Mouse (Mus musculus): ENCODE measurements around the gene Zranb1. TPM values are rescaled to one million over a fixed set of nuclear protein-coding genes. Genes with fewer than 3 reads are reported as not detected.

The Zranb1 gene
- polyA plus RNA-seq, 1 experiment = 5.4 TPM

DNA sequence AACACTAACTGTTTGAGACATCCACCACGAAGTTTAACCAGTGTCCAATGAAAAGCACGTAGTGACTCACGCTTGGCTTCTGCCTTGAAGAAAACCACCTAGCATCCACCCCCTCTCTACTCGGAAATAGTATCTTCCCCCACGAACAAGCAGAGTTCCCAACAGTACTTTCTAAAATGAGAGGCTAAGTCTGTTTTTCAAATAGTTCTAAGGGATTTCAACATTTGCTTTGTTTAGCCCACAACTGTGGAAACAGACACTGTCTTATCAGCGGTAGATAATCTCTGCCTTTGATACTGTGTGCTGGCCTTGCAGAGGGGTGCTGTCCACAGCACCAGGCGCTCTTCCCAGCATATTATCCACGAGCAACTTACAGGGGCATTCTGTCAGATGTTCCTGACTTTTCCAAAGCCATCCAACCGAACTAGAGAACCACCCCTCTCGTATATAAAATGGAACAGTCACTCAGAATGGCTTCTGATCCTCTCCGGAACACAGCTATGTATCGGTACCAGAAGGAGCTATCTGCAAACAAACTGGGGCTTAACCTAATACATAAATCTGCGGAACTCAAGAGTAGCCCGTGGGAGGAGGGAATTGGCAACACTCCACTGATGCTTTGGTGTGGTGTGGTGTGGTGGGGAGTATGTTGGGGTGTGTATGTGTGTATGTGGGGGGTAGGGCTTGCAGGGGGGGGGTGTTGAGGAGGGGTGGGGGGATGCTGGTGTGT lies 81.9 kb downstream of the Zranb1 start:
- Histone ChIP-seq H3K79me3 (ENCODE audit: low read depth) (peaks cover 13% of the 10 kb centered on the region), H3K27me3 (ENCODE audit: control insufficient read depth, insufficient read depth, insufficient read length) (no peaks in the 10 kb centered on the region), H3K36me3 (ENCODE audit: control insufficient read depth, insufficient read depth) (peaks cover 4% of the 10 kb centered on the region), H3K4me3 (ENCODE audit: insufficient read depth, poor library complexity, severe bottlenecking) (no peak overlapping the region), H3ac (ENCODE audit: control insufficient read depth, insufficient read length, low read depth) (no peak overlapping the region), H3K79me2 (ENCODE audit: control insufficient read depth, insufficient read depth) (peaks cover 64% of the 10 kb centered on the region)
- TF ChIP-seq MAX (IDR thresholded peaks at IDR 0.05) (no peak), CTCF (IDR thresholded peaks at IDR 0.05; ENCODE audit: control insufficient read depth, insufficient read depth, insufficient read length) (no peak), CEBPB (IDR thresholded peaks at IDR 0.05; ENCODE audit: low read depth) (no peak), MYOD1 (IDR thresholded peaks at IDR 0.05; ENCODE audit: control insufficient read depth, insufficient read length, low read depth) (no peak), USF1 (IDR thresholded peaks at IDR 0.05; ENCODE audit: low read depth) (no peak), MYOG (IDR thresholded peaks at IDR 0.05; ENCODE audit: control insufficient read depth, extremely low read depth, insufficient read length) (no peak), FOSL1 (IDR thresholded peaks at IDR 0.05; ENCODE audit: insufficient read depth, low read length, poor library complexity, severe bottlenecking) (no peak)

DNA sequence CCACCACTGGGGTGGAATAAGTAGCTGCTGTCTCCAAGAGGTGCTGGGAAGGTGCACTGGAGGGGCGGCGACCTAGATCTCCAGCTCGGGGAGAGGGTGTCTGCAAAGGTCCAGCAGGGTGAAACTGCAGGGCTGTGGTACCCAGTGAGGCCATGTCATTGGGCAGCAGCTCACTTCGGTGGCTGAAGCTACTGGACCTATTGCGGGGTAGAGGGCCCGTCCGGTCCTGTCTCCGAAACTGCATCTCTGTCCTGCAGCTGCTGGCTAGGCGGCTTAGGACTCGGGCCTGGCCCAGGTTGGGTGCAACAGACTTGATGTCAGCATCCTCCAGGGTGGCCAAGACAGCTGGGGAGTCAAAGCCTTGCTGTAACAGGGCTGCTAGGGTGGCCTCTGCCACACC lies 83.0 kb downstream of the Zranb1 start:
- Histone ChIP-seq H3K79me2 (ENCODE audit: control insufficient read depth, insufficient read depth) (peaks cover 64% of the 10 kb centered on the region), H3K4me3 (ENCODE audit: insufficient read depth, poor library complexity, severe bottlenecking) (no peak overlapping the region), H3K27me3 (ENCODE audit: control insufficient read depth, insufficient read depth, insufficient read length) (no peaks in the 10 kb centered on the region), H3K79me3 (ENCODE audit: low read depth) (peaks cover 18% of the 10 kb centered on the region), H3K36me3 (ENCODE audit: control insufficient read depth, insufficient read depth) (peaks cover 4% of the 10 kb centered on the region), H3ac (ENCODE audit: control insufficient read depth, insufficient read length, low read depth) (no peak overlapping the region)
- TF ChIP-seq MYOD1 (IDR thresholded peaks at IDR 0.05; ENCODE audit: control insufficient read depth, insufficient read length, low read depth) (no peak), CEBPB (IDR thresholded peaks at IDR 0.05; ENCODE audit: low read depth) (no peak), MAX (IDR thresholded peaks at IDR 0.05) (no peak), USF1 (IDR thresholded peaks at IDR 0.05; ENCODE audit: low read depth) (no peak), FOSL1 (IDR thresholded peaks at IDR 0.05; ENCODE audit: insufficient read depth, low read length, poor library complexity, severe bottlenecking) (no peak), MYOG (IDR thresholded peaks at IDR 0.05; ENCODE audit: control insufficient read depth, extremely low read depth, insufficient read length) (no peak), CTCF (IDR thresholded peaks at IDR 0.05; ENCODE audit: control insufficient read depth, insufficient read depth, insufficient read length) (no peak)

DNA sequence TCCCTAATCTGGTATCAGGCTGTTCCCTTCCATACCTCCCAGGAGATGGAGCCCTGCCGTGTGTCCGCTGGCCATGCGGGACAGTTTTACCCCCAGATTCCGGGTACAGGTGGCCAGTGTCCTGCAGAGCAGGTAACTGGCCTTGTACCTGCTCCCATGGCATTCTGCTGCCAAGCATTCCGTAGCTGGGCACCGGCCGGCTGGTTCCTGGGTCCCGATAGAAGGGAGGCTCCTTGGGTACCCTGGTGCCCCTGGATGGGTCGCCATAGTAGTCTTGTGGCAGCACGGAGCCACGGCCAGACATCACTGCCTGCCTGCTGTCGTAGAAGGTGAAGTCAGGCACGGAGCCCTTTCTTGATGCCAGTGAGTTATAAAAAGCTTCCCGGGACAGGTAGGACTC lies 83.7 kb downstream of the Zranb1 start:
- Histone ChIP-seq H3K36me3 (ENCODE audit: control insufficient read depth, insufficient read depth) (peaks cover 3% of the 10 kb centered on the region), H3K79me3 (ENCODE audit: low read depth) (peaks cover 20% of the 10 kb centered on the region), H3ac (ENCODE audit: control insufficient read depth, insufficient read length, low read depth) (no peak overlapping the region), H3K27me3 (ENCODE audit: control insufficient read depth, insufficient read depth, insufficient read length) (no peaks in the 10 kb centered on the region), H3K79me2 (ENCODE audit: control insufficient read depth, insufficient read depth) (peaks cover 69% of the 10 kb centered on the region), H3K4me3 (ENCODE audit: insufficient read depth, poor library complexity, severe bottlenecking) (no peak overlapping the region)
- TF ChIP-seq CTCF (IDR thresholded peaks at IDR 0.05; ENCODE audit: control insufficient read depth, insufficient read depth, insufficient read length) (no peak), CEBPB (IDR thresholded peaks at IDR 0.05; ENCODE audit: low read depth) (no peak), MYOD1 (IDR thresholded peaks at IDR 0.05; ENCODE audit: control insufficient read depth, insufficient read length, low read depth) (no peak), MAX (IDR thresholded peaks at IDR 0.05) (no peak), FOSL1 (IDR thresholded peaks at IDR 0.05; ENCODE audit: insufficient read depth, low read length, poor library complexity, severe bottlenecking) (no peak), MYOG (IDR thresholded peaks at IDR 0.05; ENCODE audit: control insufficient read depth, extremely low read depth, insufficient read length) (no peak), USF1 (IDR thresholded peaks at IDR 0.05; ENCODE audit: low read depth) (no peak)

DNA sequence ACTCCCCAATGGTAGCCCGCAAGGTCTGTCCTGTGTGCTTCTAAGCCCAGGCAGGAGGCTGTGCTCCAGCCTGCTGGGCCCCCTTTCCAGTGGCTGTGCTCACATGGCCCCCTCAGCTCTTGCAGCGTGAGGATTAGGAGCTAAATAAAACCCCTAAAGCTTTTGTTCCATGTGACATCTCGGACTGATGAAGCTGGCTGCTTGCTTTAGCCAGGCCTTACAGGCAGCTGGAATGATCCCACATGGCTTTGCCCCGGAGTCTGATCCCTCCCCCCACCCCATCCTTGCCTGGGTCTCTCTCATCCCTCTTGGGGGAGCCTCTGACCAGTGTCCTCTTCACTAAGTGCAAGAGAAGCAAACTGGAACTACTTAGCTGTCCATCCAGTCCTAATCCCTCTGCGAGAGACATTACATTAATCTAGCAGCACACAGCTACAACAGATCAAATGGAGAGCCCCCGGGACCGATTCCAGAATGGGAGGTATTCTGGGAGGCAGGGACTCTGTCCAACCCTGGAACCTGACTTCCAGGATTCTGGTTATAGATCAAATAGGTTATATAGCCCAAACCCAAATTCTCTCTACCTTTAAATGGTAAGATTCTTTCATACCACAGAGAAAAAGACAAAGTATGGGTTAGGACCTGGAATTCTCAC lies 84.6 kb downstream of the Zranb1 start:
- no peak for TF ChIP-seq CEBPB (IDR thresholded peaks at IDR 0.05; ENCODE audit: low read depth)
- TF ChIP-seq USF1 (IDR thresholded peaks at IDR 0.05; ENCODE audit: low read depth) = no peak
- no peak for TF ChIP-seq MYOG (IDR thresholded peaks at IDR 0.05; ENCODE audit: control insufficient read depth, extremely low read depth, insufficient read length)
- no peak for TF ChIP-seq CTCF (IDR thresholded peaks at IDR 0.05; ENCODE audit: control insufficient read depth, insufficient read depth, insufficient read length)
- TF ChIP-seq FOSL1 (IDR thresholded peaks at IDR 0.05; ENCODE audit: insufficient read depth, low read length, poor library complexity, severe bottlenecking) = no peak
- TF ChIP-seq MYOD1 (IDR thresholded peaks at IDR 0.05; ENCODE audit: control insufficient read depth, insufficient read length, low read depth) = no peak
- TF ChIP-seq MAX (IDR thresholded peaks at IDR 0.05) = no peak
- Histone ChIP-seq H3K27me3 (ENCODE audit: control insufficient read depth, insufficient read depth, insufficient read length) (no peaks in the 10 kb centered on the region), H3ac (ENCODE audit: control insufficient read depth, insufficient read length, low read depth) (no peak overlapping the region), H3K4me3 (ENCODE audit: insufficient read depth, poor library complexity, severe bottlenecking) (no peak overlapping the region), H3K36me3 (ENCODE audit: control insufficient read depth, insufficient read depth) (no peaks in the 10 kb centered on the region), H3K79me3 (ENCODE audit: low read depth) (peaks cover 20% of the 10 kb centered on the region), H3K79me2 (ENCODE audit: control insufficient read depth, insufficient read depth) (peaks cover 70% of the 10 kb centered on the region)

DNA sequence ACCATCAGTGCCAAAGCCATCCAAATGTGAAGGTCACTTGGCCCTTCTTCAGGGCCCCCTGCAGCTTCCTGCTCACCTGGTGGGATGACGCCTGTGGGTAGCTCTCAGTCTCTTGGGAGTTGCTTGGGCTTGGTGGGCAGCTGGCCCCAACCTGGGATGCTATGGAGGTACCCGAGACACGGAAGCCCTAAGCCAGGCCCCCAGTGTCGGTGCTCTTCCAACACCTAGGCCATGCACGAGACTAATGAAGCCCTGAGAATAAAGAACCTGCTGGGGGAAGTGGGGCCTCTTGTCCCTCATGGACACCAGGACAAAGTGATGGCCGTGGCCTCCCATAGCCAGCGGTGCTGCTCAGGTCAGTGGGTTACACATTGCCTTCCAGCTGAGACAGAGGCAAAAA lies 88.0 kb downstream of the Zranb1 start:
- H3K79me3 ChIP-seq (ENCODE audit: low read depth) = peaks cover 24% of the 10 kb centered on the region
- H3ac ChIP-seq (ENCODE audit: control insufficient read depth, insufficient read length, low read depth) = no peak overlapping the region
- no peaks in the 10 kb centered on the region for H3K36me3 ChIP-seq (ENCODE audit: control insufficient read depth, insufficient read depth)
- peaks cover 79% of the 10 kb centered on the region for H3K79me2 ChIP-seq (ENCODE audit: control insufficient read depth, insufficient read depth)
- H3K27me3 ChIP-seq (ENCODE audit: control insufficient read depth, insufficient read depth, insufficient read length) = no peaks in the 10 kb centered on the region
- H3K4me3 ChIP-seq (ENCODE audit: insufficient read depth, poor library complexity, severe bottlenecking) = no peak overlapping the region
- TF ChIP-seq CEBPB (IDR thresholded peaks at IDR 0.05; ENCODE audit: low read depth) (no peak), USF1 (IDR thresholded peaks at IDR 0.05; ENCODE audit: low read depth) (no peak), FOSL1 (IDR thresholded peaks at IDR 0.05; ENCODE audit: insufficient read depth, low read length, poor library complexity, severe bottlenecking) (no peak), MYOD1 (IDR thresholded peaks at IDR 0.05; ENCODE audit: control insufficient read depth, insufficient read length, low read depth) (no peak), MAX (IDR thresholded peaks at IDR 0.05) (no peak), CTCF (IDR thresholded peaks at IDR 0.05; ENCODE audit: control insufficient read depth, insufficient read depth, insufficient read length) (no peak), MYOG (IDR thresholded peaks at IDR 0.05; ENCODE audit: control insufficient read depth, extremely low read depth, insufficient read length) (no peak)
